Mouse (Mus musculus): Measurements from ENCODE around the gene 9530068E07Rik. TPM values are rescaled to one million over a fixed set of nuclear protein-coding genes. Genes with fewer than 3 reads are reported as not detected.

Gene 9530068E07Rik
- polyA plus RNA-seq, 1 experiment from 2014 or later = 166 TPM

- ATAC-seq = no peak
- Histone ChIP-seq H3K9me3 (no peaks in the 10 kb centered on the region), H3K9ac (no peak overlapping the region), H3K4me1 (replicated peaks) (no peaks in the 10 kb centered on the region), H3K4me3 (replicated peaks) (no peak overlapping the region), H3K4me2 (replicated peaks) (no peak overlapping the region), H3K27ac (no peak overlapping the region), H3K36me3 (no peaks in the 10 kb centered on the region), H3K27me3 (replicated peaks) (no peaks in the 10 kb centered on the region)
- 71% methylated on average over 8 of the region's 8 CpGs for WGBS
Observed at GRCm38 (mm10) chr11:52433076-52433796, 37.0 kb downstream of the 9530068E07Rik start.

GRCm38 (mm10) chr11:52433797-52434195 is 37.6 kb downstream of the 9530068E07Rik start:
- no peak overlapping the region for H3K27ac ChIP-seq
- ATAC-seq = no peak
- no peak overlapping the region for H3K9ac ChIP-seq
- WGBS = 76% methylated on average over 2 of the region's 2 CpGs
- H3K27me3 ChIP-seq (replicated peaks) = no peaks in the 10 kb centered on the region
- no peaks in the 10 kb centered on the region for H3K36me3 ChIP-seq
- H3K4me1 ChIP-seq (replicated peaks) = no peaks in the 10 kb centered on the region
- H3K4me3 ChIP-seq (replicated peaks) = no peak overlapping the region
- no peak overlapping the region for H3K4me2 ChIP-seq (replicated peaks)
- no peaks in the 10 kb centered on the region for H3K9me3 ChIP-seq

GRCm38 (mm10) chr11:52435466-52435865 is 39.2 kb downstream of the 9530068E07Rik start:
- H3K9ac ChIP-seq = no peak overlapping the region
- H3K9me3 ChIP-seq = no peaks in the 10 kb centered on the region
- no peak for ATAC-seq
- no peak overlapping the region for H3K4me3 ChIP-seq (replicated peaks)
- H3K27ac ChIP-seq = no peak overlapping the region
- no peaks in the 10 kb centered on the region for H3K36me3 ChIP-seq
- H3K27me3 ChIP-seq (replicated peaks) = no peaks in the 10 kb centered on the region
- H3K4me2 ChIP-seq (replicated peaks) = no peak overlapping the region
- WGBS = 92% methylated on average over 5 of the region's 5 CpGs
- no peaks in the 10 kb centered on the region for H3K4me1 ChIP-seq (replicated peaks)

GRCm38 (mm10) chr11:52437123-52437522 is 40.9 kb downstream of the 9530068E07Rik start:
- no peak overlapping the region for H3K9ac ChIP-seq
- no peaks in the 10 kb centered on the region for H3K27me3 ChIP-seq (replicated peaks)
- no peak overlapping the region for H3K4me3 ChIP-seq (replicated peaks)
- 0 out of 2 replicates have a peak, but pooled peaks have one; percentile 51 for ATAC-seq
- no peak overlapping the region for H3K27ac ChIP-seq
- H3K4me2 ChIP-seq (replicated peaks) = peak overlapping the region; percentile 20
- WGBS = 14% methylated on average over 10 of the region's 10 CpGs
- no peaks in the 10 kb centered on the region for H3K9me3 ChIP-seq
- H3K36me3 ChIP-seq = no peaks in the 10 kb centered on the region
- H3K4me1 ChIP-seq (replicated peaks) = no peaks in the 10 kb centered on the region

- H3K4me3 ChIP-seq (replicated peaks) = no peak overlapping the region
- no peak overlapping the region for H3K9ac ChIP-seq
- no peaks in the 10 kb centered on the region for H3K4me1 ChIP-seq (replicated peaks)
- H3K27me3 ChIP-seq (replicated peaks) = no peaks in the 10 kb centered on the region
- 74% methylated on average over 2 of the region's 2 CpGs for WGBS
- H3K27ac ChIP-seq = no peak overlapping the region
- no peak for ATAC-seq
- H3K9me3 ChIP-seq = no peaks in the 10 kb centered on the region
- H3K4me2 ChIP-seq (replicated peaks) = no peak overlapping the region
- H3K36me3 ChIP-seq = no peaks in the 10 kb centered on the region
Observed at GRCm38 (mm10) chr11:52441096-52441495, 44.9 kb downstream of the 9530068E07Rik start.

GRCm38 (mm10) chr11:52447242-52447641 is 51.0 kb downstream of the 9530068E07Rik start:
- no peak for ATAC-seq
- Histone ChIP-seq H3K9ac (no peak overlapping the region), H3K4me1 (replicated peaks) (no peaks in the 10 kb centered on the region), H3K36me3 (no peaks in the 10 kb centered on the region), H3K27ac (no peak overlapping the region), H3K4me2 (replicated peaks) (no peak overlapping the region), H3K9me3 (no peaks in the 10 kb centered on the region), H3K4me3 (replicated peaks) (no peak overlapping the region), H3K27me3 (replicated peaks) (no peaks in the 10 kb centered on the region)
- 37% methylated on average over 4 of the region's 4 CpGs for WGBS

GRCm38 (mm10) chr11:52449004-52449403 is 52.8 kb downstream of the 9530068E07Rik start:
- ATAC-seq = no peak
- Histone ChIP-seq H3K9me3 (no peaks in the 10 kb centered on the region), H3K27me3 (replicated peaks) (no peaks in the 10 kb centered on the region), H3K4me2 (replicated peaks) (no peak overlapping the region), H3K4me1 (replicated peaks) (no peaks in the 10 kb centered on the region), H3K9ac (no peak overlapping the region), H3K4me3 (replicated peaks) (no peak overlapping the region), H3K36me3 (no peaks in the 10 kb centered on the region), H3K27ac (no peak overlapping the region)
- WGBS = 49% methylated on average over 3 of the region's 3 CpGs

GRCm38 (mm10) chr11:52458281-52458680 is 62.1 kb downstream of the 9530068E07Rik start:
- no peak for ATAC-seq
- H3K27me3 ChIP-seq (replicated peaks) = no peaks in the 10 kb centered on the region
- H3K36me3 ChIP-seq = no peaks in the 10 kb centered on the region
- H3K9ac ChIP-seq = no peak overlapping the region
- no peak overlapping the region for H3K4me2 ChIP-seq (replicated peaks)
- WGBS = 86% methylated on average over 5 of the region's 5 CpGs
- H3K4me3 ChIP-seq (replicated peaks) = no peak overlapping the region
- no peaks in the 10 kb centered on the region for H3K9me3 ChIP-seq
- no peaks in the 10 kb centered on the region for H3K4me1 ChIP-seq (replicated peaks)
- H3K27ac ChIP-seq = no peak overlapping the region

Other genes with a start within 250 kb of the 9530068E07Rik start
- gene Olfr1371, start 182.4 kb upstream of the 9530068E07Rik start, polyA plus RNA-seq (2015; fragmentation: Nextera tagmentation; extraction: Ambion mirVana) = not detected in 2 replicates
- 720 and 848 TPM in 2 replicates for gene Skp1a, start 164.4 kb upstream of the 9530068E07Rik start, polyA plus RNA-seq (2015; fragmentation: Nextera tagmentation; extraction: Ambion mirVana)
- 6.9 and 8.2 TPM in 2 replicates for gene Tcf7, start 113.4 kb upstream of the 9530068E07Rik start, polyA plus RNA-seq (2015; fragmentation: Nextera tagmentation; extraction: Ambion mirVana)
- 287 and 295 TPM in 2 replicates for gene Vdac1, start 35.6 kb upstream of the 9530068E07Rik start, polyA plus RNA-seq (2015; fragmentation: Nextera tagmentation; extraction: Ambion mirVana)